Mouse (Mus musculus) urinary bladder, adult 2 months (tissue): Measurements from ENCODE around the gene Rrad. TPM values are rescaled to one million over a fixed set of nuclear protein-coding genes. Genes with fewer than 3 reads are reported as not detected.
"Not testable (repeated sequence)": the region's sequence is repeated elsewhere in the genome, so short reads cannot be mapped to it uniquely, and the experiment has no call there.

Experiments used
- DNase-seq: peaks from one replicate; pipeline ENCODE4 v3.0.0; 2022; ENCODE audit warnings: low spot score
- polyA plus RNA-seq: library from polyadenylated mRNA; depleted of rRNA; stranded (reverse); fragments of >200 nt; gene quantifications from 2 replicates; pipeline ENCODE4 v1.2.3, GENCODE M21; 2012; rRNA removed

Rrad gene
- polyA plus RNA-seq: 10.3 and 13.4 TPM in 2 replicates

- DNase-seq: no peak
These were observed at the start of gene Rrad for GRCm38 (mm10) chr8:104630981-104631663. Rrad (minus strand) TSS chr8:104631327.

GRCm38 (mm10) chr8:104655614-104656013, 24.5 kb upstream of the Rrad start:
- DNase-seq: no peak

GRCm38 (mm10) chr8:104654984-104655383, 23.9 kb upstream of the Rrad start:
- no peak for DNase-seq

- DNase-seq: not testable (repeated sequence)
These were observed 13.1 kb upstream of the Rrad start for GRCm38 (mm10) chr8:104644187-104644586.

GRCm38 (mm10) chr8:104642324-104642654, 11.2 kb upstream of the Rrad start:
- DNase-seq: no peak

- peak; percentile 81 for DNase-seq
These were observed 10.5 kb upstream of the Rrad start, which contains the start of gene Ciao2b for GRCm38 (mm10) chr8:104641426-104642323. Ciao2b (minus strand) TSS chr8:104641965.

- peak; percentile 15 for DNase-seq
These were observed 9.8 kb upstream of the Rrad start for GRCm38 (mm10) chr8:104640831-104641370.

- DNase-seq: no peak
These were observed 9.1 kb upstream of the Rrad start for GRCm38 (mm10) chr8:104640241-104640640.

- no peak for DNase-seq
These were observed 6.9 kb upstream of the Rrad start for GRCm38 (mm10) chr8:104638010-104638409.

- DNase-seq: no peak
These were observed 4.0 kb upstream of the Rrad start for GRCm38 (mm10) chr8:104635004-104635710.

- DNase-seq: no peak
These were observed 2.1 kb upstream of the Rrad start for GRCm38 (mm10) chr8:104633156-104633744.

- no peak for DNase-seq
These were observed 1.4 kb upstream of the Rrad start for GRCm38 (mm10) chr8:104632486-104632885.

GRCm38 (mm10) chr8:104631975-104632374, 848 bp upstream of the Rrad start:
- DNase-seq: no peak

- DNase-seq: peak; percentile 32
These were observed 553 bp downstream of the Rrad start for GRCm38 (mm10) chr8:104630574-104630973.

- no peak for DNase-seq
These were observed 1.0 kb downstream of the Rrad start for GRCm38 (mm10) chr8:104630111-104630479.

GRCm38 (mm10) chr8:104629306-104630110, 1.6 kb downstream of the Rrad start:
- peak; percentile 27 for DNase-seq

GRCm38 (mm10) chr8:104628402-104628801, 2.7 kb downstream of the Rrad start:
- no peak for DNase-seq

- DNase-seq: peak; percentile 4
These were observed 3.9 kb downstream of the Rrad start for GRCm38 (mm10) chr8:104627065-104627740.

GRCm38 (mm10) chr8:104624161-104624560, 7.0 kb downstream of the Rrad start, which contains the start of gene Cdh16:
Cdh16 (minus strand) TSS chr8:104624396.
- no peak for DNase-seq

GRCm38 (mm10) chr8:104620765-104621164, 10.4 kb downstream of the Rrad start:
- no peak for DNase-seq
